Mouse (Mus musculus) ES-E14 (cell line): ENCODE measurements around the gene Il22ra2.

Experiments
- MAFK ChIP-seq: IDR thresholded peaks from 2 replicates; pipeline ENCODE4 v1.6.1; 2014; ENCODE audit warnings: mild to moderate bottlenecking, low read depth, low read length, inconsistent platforms; ENCODE audit not compliant: insufficient read depth
- ZC3H11A ChIP-seq: IDR thresholded peaks from 2 replicates; pipeline ENCODE4 v1.6.1; 2012; ENCODE audit warnings: low read depth, mild to moderate bottlenecking, inconsistent platforms, low read length, borderline replicate concordance
- ZNF384 ChIP-seq: IDR thresholded peaks from 2 replicates; pipeline ENCODE4 v1.6.1; 2012; ENCODE audit warnings: low read depth, low read length, inconsistent platforms

GRCm38 (mm10) chr10:19598091-19598490 lies 23.7 kb upstream of the Il22ra2 start:
- TF ChIP-seq MAFK (no peak), ZNF384 (no peak), ZC3H11A (no peak)
